Mouse (Mus musculus): ENCODE data around the gene Rnf220.

DNA sequence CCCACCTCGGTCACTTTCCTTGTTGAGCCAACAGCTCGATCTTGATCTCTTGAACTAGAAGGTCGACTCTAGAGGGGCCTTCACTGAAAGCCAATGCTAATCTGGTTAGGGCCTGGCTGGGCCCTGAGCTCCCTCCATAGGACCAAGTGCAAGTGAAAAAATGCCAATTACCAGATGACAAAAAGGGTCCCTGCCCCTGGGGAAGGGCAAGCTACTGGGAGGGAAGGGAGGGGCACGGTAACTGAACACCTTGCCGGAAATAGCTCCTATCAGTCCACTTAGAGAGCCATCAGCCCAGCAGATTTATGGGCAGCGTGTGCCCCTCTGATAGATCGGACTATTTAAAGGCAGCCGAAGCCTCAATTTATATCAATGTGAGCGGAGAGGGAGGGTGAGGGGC is 143.9 kb downstream of the Rnf220 start:
- TF ChIP-seq GATA1 (IDR thresholded peaks at IDR 0.05; ENCODE audit: borderline replicate concordance, low read length) (no peak), FLI1 (IDR thresholded peaks at IDR 0.05; ENCODE audit: low read length) (no peak)

Measured in megakaryocyte, embryonic 14.5 days (primary cell).